Mouse (Mus musculus) lung, postnatal 0 days (tissue): ENCODE data around the gene Gm11639. TPM values are rescaled to one million over a fixed set of nuclear protein-coding genes. Genes with fewer than 3 reads are reported as not detected.
"Not testable (repeated sequence)": the region's sequence is repeated elsewhere in the genome, so short reads cannot be mapped to it uniquely, and the experiment has no call there.

ENCODE experiments used
- ATAC-seq: fragments of 200-750 bp; cut with Nextera tagmentation; 2 replicates; pipeline ENCODE4 v1.8.0; 2017; ENCODE audit warnings: moderate library complexity
- DNase-seq: peaks from one replicate; pipeline ENCODE4 v3.0.0-alpha.2; 2016; ENCODE audit warnings: low spot score
- H3K27ac ChIP-seq: fragments of 300-500 bp; sonication (generic); 2 replicates; pipeline ENCODE4 v1.5.1; 2014; ENCODE audit warnings: antibody characterized with exemption, mild to moderate bottlenecking, low read length, mixed read lengths
- H3K27me3 ChIP-seq: fragments of 300-500 bp; sonication (generic); replicated peaks from 2 replicates; pipeline ENCODE4 v1.6.1; 2014; ENCODE audit warnings: low read length, mixed read lengths; ENCODE audit not compliant: insufficient read depth
- H3K36me3 ChIP-seq: fragments of 300-500 bp; sonication (generic); 2 replicates; pipeline ENCODE4 v1.6.1; 2014; ENCODE audit warnings: low read length, mixed read lengths; ENCODE audit not compliant: insufficient read depth
- H3K4me1 ChIP-seq: fragments of 300-500 bp; sonication (generic); 2 replicates; pipeline ENCODE4 v1.6.1; 2014; ENCODE audit warnings: antibody characterized with exemption, low read depth, low read length, mixed read lengths; ENCODE audit not compliant: insufficient read depth
- H3K4me2 ChIP-seq: fragments of 300-500 bp; sonication (generic); replicated peaks from 2 replicates; pipeline ENCODE4 v1.6.1; 2014; ENCODE audit warnings: low read depth, mild to moderate bottlenecking, low read length, moderate library complexity, mixed read lengths
- H3K4me3 ChIP-seq: fragments of 300-500 bp; sonication (generic); 2 replicates; pipeline ENCODE4 v1.5.1; 2014; ENCODE audit warnings: low read depth, low read length
- H3K9ac ChIP-seq: fragments of 300-500 bp; sonication (generic); replicated peaks from 2 replicates; pipeline ENCODE4 v1.6.1; 2014; ENCODE audit warnings: low read depth, mild to moderate bottlenecking
- H3K9me3 ChIP-seq: fragments of 300-500 bp; sonication (generic); 2 replicates; pipeline ENCODE4 v1.6.1; 2016; ENCODE audit warnings: low read length, mixed read lengths
- CTCF ChIP-seq: IDR thresholded peaks from 2 replicates; pipeline ENCODE4 v1.5.1; 2016; ENCODE audit warnings: antibody characterized with exemption, mild to moderate bottlenecking
- EP300 ChIP-seq: IDR thresholded peaks from 2 replicates; pipeline ENCODE4 v1.6.1; 2016; ENCODE audit warnings: antibody characterized with exemption, mild to moderate bottlenecking, control low read depth
- WGBS: fragments of 180-500 bp; shearing (Covaris S2); extraction: QIAGEN DNeasy Blood & Tissue Kit; methylation state at CpG from one replicate; pipeline ENCODE4 v1.1.7; 2014; 5-methylcytosine and 5-hydroxymethylcytosine counted together
- polyA plus RNA-seq: library from polyadenylated mRNA; unstranded; fragments of >200 nt; fragmentation: Nextera tagmentation; extraction: Ambion mirVana; gene quantifications from 2 replicates; pipeline ENCODE4 v1.2.1, GENCODE M21; 2015

Gm11639 gene
- polyA plus RNA-seq, 1 experiment from 2014 or later: 0.01 TPM

DNA sequence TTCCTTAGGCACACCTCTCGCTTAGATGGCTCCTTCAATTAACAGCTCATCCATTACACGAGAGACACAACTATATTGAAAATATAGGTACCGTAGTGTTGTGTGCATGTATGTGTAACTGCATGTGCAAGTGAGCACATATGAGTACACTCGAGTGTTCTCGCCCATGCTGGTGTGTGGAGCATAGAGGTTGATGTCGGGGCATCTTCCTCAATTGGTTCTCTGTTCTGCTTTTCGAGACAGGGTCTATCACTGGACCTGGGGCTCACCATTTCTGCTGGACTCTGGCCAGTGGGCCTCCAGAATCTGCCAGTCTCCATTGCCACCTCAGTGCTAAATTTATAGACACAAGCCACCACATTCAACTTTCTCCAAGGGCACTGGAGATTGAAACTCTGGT is 432.3 kb downstream of the Gm11639 start:
- Histone ChIP-seq H3K9ac (no peak overlapping the region), H3K4me1 (no peaks in the 10 kb centered on the region), H3K27me3 (no peaks in the 10 kb centered on the region), H3K4me3 (no peak overlapping the region), H3K9me3 (no peaks in the 10 kb centered on the region), H3K27ac (no peak overlapping the region), H3K36me3 (no peaks in the 10 kb centered on the region), H3K4me2 (no peak overlapping the region)
- no peak for ATAC-seq
- TF ChIP-seq CTCF: no peak
- TF ChIP-seq EP300: no peak
- WGBS: 78% methylated on average over 7 of the region's 7 CpGs
- DNase-seq: no peak

DNA sequence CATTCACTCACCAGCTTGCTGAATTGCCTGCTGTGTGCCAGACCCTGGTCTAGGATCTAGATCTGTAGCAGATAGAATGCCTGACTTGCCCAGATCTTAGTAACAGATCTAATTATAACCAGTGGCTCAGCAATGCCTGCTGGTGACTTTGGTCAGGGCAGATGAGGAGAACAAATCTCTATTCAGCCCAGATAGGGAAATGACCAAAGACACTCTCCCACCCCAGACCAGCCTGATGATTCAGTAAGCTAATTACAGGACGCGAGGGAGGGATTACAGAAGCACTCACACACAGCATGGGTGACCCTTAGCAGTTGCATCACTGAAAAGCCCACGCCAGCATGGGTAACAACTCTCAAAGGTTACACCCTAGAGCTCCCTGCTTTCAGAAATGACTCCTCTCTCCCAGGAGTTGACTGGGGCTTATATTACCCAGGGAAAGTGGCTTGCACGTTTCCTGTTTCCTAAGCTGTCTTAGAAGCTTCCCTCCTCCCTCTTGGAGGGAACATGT is 435.1 kb downstream of the Gm11639 start:
- no peak overlapping the region for H3K27ac ChIP-seq
- H3K9me3 ChIP-seq: no peaks in the 10 kb centered on the region
- no peak overlapping the region for H3K9ac ChIP-seq
- ATAC-seq: no peak
- TF ChIP-seq CTCF (no peak), EP300 (no peak)
- H3K4me1 ChIP-seq: no peaks in the 10 kb centered on the region
- no peak for DNase-seq
- H3K4me2 ChIP-seq: no peak overlapping the region
- H3K27me3 ChIP-seq: no peaks in the 10 kb centered on the region
- no peak overlapping the region for H3K4me3 ChIP-seq
- whole genome bisulfite sequencing: 27% methylated on average over 4 of the region's 4 CpGs
- H3K36me3 ChIP-seq: no peaks in the 10 kb centered on the region

DNA sequence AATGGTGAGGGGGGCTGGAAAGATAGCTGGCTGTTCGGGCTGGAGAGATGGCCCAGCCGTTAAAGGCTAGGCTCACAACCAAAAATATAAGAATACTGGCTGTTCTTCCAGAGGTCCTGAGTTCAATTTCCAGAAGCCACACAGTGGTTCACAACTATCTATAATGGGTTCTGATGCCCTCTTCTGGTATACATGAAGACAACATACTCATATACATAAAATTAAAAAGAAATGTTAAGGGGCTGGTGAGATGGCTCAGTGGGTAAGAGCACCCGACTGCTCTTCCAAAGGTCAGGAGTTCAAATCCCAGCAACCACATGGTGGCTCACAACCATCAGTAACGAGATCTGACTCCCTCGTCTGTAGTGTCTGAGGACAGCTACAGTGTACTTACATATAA is 436.3 kb downstream of the Gm11639 start:
- not testable (repeated sequence) for DNase-seq, H3K27ac ChIP-seq, ATAC-seq, H3K4me1 ChIP-seq, H3K36me3 ChIP-seq, H3K4me2 ChIP-seq, H3K9me3 ChIP-seq, H3K27me3 ChIP-seq, H3K4me3 ChIP-seq, H3K9ac ChIP-seq
- 58% methylated on average over 5 of the region's 5 CpGs for WGBS

DNA sequence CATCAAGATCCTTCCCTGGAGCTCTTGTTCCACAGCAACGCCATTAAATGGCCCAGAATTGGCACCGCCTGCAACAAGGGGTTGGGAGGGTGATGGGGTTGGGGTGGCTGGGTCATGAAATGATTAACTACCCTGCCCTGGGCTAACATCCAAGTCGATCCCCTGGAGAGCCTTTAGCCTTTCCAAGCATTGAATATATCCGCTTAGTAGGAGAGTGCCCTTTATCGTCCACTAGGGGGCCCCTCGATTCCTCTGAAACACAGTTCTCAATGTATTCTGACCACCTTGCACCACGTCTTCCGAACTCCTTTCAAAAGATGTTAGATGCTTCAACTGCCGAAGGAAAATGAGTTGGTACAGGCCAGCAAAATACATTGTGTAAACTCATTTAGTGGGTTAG is 438.5 kb downstream of the Gm11639 start:
- ATAC-seq (peak; percentile 55), DNase-seq (peak; percentile 86)
- Histone ChIP-seq H3K36me3 (no peaks in the 10 kb centered on the region), H3K9ac (no peak overlapping the region), H3K4me2 (no peak overlapping the region), H3K27ac (no peak overlapping the region), H3K27me3 (no peaks in the 10 kb centered on the region), H3K9me3 (no peaks in the 10 kb centered on the region), H3K4me1 (peaks cover 11% of the 10 kb centered on the region; the same call in 1 of the 2 replicates), H3K4me3 (no peak overlapping the region)
- WGBS: 5% methylated on average over 9 of the region's 9 CpGs
- TF ChIP-seq EP300 (no peak), CTCF (peak; percentile 79)

DNA sequence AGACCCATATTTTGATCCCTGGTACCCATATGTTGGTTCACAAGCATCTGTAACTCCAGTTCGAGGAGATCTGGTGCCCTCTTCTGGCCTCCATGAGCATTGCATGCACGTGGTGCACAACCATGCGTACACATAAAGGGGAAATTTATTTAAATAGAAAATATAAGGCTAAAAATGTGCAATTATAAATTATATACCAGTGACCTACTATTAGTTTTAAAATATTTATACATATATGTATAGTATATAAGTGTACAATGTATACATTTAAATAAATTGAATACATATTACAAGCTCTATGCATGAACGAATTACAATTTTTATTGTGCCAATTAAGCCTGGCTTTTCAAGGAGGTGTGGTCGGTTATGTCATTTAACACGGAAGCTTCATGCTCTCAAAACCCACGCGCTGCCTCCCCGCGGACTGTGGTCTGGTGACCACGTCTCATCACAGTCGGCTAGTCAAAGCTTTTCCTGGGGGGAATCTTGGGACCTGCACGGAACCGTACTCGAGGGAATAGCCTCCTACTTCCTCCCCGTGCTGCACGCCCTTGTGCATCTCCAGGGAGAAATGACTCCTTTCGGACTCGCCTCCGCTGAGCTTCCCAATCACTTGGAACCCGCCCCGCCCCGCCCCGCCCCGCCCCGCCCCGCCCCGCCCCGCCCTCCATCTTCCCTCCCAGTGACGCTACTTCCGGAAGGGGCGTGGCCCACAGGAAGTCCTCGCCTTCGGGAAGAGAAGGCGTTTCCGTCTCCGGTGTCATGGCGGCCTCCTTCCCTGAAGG is 440.4 kb downstream of the Gm11639 start, which contains the start of gene Mettl2:
Mettl2 (plus strand) TSS at position 691 of the 785 bp plus-strand sequence.
- ATAC-seq (peak; percentile 91), DNase-seq (peak; percentile 95)
- 2% methylated on average over 29 of the region's 38 CpGs for WGBS
- peak within 1 kb of the TSS; percentile 70 for H3K4me3 ChIP-seq
- H3K9me3 ChIP-seq: no peaks in the 10 kb centered on the region
- peak within 1 kb of the TSS; percentile 58 for H3K9ac ChIP-seq
- H3K27me3 ChIP-seq: no peaks in the 10 kb centered on the region
- no peak within 1 kb of the TSS for H3K27ac ChIP-seq
- H3K4me1 ChIP-seq: peaks cover 11% of the 10 kb centered on the region; the same call in 1 of the 2 replicates
- TF ChIP-seq EP300 (peak; percentile 18; the same call in 1 of the 2 replicates), CTCF (peak; percentile 79)
- peak within 1 kb of the TSS; percentile 93 for H3K4me2 ChIP-seq
- 0 out of 2 replicates have a peak, but pooled peaks cover 3% of the 10 kb centered on the region for H3K36me3 ChIP-seq

DNA sequence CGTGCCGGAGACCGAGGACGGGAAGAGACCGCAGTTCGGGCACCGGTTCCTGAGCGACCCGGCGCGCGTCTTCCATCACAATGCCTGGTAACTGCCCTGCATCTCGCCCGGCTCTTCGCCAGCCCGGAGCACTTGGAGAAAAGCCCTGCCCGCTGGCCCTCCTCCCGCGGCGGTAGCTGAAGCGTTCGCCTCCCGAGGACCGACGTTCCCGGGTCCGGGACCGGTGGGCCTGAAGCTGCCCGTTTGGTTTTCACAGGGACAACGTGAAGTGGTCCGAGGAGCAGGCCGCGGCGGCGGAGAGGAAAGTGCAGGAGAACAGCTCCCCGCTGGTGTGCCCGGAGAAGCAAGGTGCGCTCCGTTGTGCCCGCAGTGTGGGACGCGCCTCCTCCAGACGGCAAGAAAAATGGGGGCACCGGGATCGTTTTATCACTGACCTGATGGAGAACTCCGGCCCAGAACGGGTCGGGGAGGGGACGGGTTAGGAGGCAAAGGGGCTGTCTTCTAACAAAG is 441.1 kb downstream of the Gm11639 start:
- DNase-seq (no peak), ATAC-seq (peak; percentile 14)
- TF ChIP-seq EP300 (no peak), CTCF (no peak)
- peak overlapping the region; percentile 70 for H3K4me3 ChIP-seq
- peak overlapping the region; percentile 93 for H3K4me2 ChIP-seq
- under 1% methylated on average over 43 of the region's 49 CpGs for WGBS
- no peak overlapping the region for H3K27ac ChIP-seq
- H3K9me3 ChIP-seq: no peaks in the 10 kb centered on the region
- peaks cover 8% of the 10 kb centered on the region; the same call in 1 of the 2 replicates for H3K36me3 ChIP-seq
- H3K27me3 ChIP-seq: no peaks in the 10 kb centered on the region
- peaks cover 11% of the 10 kb centered on the region; the same call in 1 of the 2 replicates for H3K4me1 ChIP-seq
- peak overlapping the region; percentile 58 for H3K9ac ChIP-seq
